Mouse (Mus musculus): ENCODE measurements around the gene Cd80. TPM values are rescaled to one million over a fixed set of nuclear protein-coding genes. Genes with fewer than 3 reads are reported as not detected.

The Cd80 gene
- polyA plus RNA-seq (2017; shearing (Covaris generic)): 0.22 TPM

DNA sequence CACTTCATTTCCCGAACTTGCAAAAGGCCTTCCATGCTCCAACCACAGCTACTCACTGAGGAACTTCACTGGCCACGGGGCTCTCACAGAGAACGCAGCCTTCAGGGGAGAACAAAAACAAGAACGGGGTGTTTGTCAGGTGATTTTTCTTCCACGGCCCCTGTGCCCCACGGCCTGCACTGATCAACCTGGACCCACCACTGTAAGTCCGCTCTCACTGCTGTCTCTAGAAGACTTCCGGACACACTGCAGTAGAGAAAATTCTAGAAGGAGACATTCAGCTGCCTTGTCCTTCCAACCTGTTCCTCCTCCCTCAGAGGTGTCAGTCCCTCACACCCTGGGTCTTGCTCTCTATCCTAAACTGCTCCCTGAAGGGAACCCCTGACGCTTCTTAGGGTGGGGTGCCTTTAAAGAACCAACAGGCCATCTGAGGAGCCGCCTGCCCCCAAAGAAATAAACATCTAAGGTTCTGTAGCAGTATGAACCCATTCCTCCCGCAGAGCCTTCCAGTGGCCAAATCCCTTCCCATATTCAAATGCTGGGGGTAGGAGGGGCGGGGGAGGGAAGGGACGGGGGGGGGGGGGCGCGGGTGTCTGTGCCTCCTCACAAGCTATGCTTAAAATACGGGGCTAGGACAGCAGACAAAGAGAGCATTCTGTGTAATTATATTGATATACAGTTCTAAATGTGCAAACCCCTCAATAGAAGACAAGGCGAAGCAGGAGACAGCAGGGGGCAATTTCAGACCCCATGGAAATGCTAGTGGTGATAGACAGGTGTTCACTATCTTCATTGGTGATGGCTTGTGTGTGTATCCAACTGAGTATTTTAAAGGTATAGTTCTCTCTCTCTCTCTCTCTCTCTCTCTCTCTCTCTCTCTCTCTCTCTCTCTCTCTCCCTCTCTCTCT lies at the start of gene Cd80:
Cd80 (plus strand) TSS at position 51 of the 908 bp plus-strand sequence.

GRCm38 (mm10) chr16:38432498-38433425 lies 22.6 kb upstream of the Cd80 start, which contains the start of gene Pla1a:
Gene Pla1a, minus strand, starts transcription at chr16:38433145.

DNA sequence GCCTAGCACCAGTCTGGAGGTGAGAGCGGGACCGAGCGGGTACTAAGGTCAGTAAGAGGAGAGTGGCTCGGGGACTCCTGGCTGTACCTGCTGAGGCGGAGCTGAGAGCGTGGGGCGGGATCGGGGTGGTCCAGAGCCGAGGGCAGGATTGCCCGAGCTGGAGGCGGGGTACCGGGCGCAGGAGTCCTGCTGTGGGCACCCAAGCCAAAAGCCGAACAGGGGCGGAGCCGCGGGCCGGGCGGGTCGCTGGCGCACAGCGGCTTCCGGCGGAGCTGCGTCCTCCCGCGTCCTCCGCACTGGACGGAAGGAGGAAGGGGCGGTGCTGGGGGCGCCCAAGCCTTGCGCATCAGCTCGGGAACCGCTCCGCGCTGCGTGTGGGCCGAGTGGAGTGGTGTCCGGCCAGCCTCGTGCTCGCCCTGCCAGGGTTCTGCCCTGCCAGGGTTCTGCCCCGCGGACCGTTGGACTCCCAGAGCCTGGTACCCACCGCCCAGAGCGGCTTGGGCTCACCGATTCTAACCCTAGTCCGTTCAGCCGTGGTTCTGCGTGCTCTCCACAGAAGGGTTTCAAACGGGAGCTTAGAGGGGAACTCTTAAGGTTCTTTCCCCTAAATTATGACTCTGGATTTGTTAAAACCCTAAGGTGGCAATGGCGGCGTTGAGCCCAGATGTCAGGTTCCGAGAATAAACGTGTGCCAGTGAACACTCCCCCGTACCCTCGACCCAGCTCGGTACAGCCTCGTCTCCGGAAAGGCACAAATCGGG lies 2.7 kb upstream of the Cd80 start, which contains the start of gene Adprh:
Adprh (minus strand) TSS at position 262 of the 761 bp plus-strand sequence.

GRCm38 (mm10) chr16:38522129-38523084 lies 67.0 kb downstream of the Cd80 start, which contains the start of gene Timmdc1:
Gene Timmdc1, minus strand, starts transcription at chr16:38522663.

Other genes starting within 250 kb of the Cd80 start
- gene Nr1i2, start 160.7 kb upstream of the Cd80 start, polyA plus RNA-seq (2017; shearing (Covaris generic)): not detected
- not detected for gene Maats1, start 113.4 kb upstream of the Cd80 start, polyA plus RNA-seq (2017; shearing (Covaris generic))
- gene Cox17, start 108.6 kb upstream of the Cd80 start, polyA plus RNA-seq (2017; shearing (Covaris generic)): 77.7 TPM
- not detected for gene Gm21987, start 108.5 kb upstream of the Cd80 start, polyA plus RNA-seq (2017; shearing (Covaris generic))
- gene Popdc2, start 93.4 kb upstream of the Cd80 start, polyA plus RNA-seq (2017; shearing (Covaris generic)): not detected
- gene Pla1a, start 22.4 kb upstream of the Cd80 start, polyA plus RNA-seq (2017; shearing (Covaris generic)): not detected
- 36.4 TPM for gene Adprh, start 2.9 kb upstream of the Cd80 start, polyA plus RNA-seq (2017; shearing (Covaris generic))
- 3.8 TPM for gene Timmdc1, start 67.1 kb downstream of the Cd80 start, polyA plus RNA-seq (2017; shearing (Covaris generic))
- gene Poglut1, start 94.7 kb downstream of the Cd80 start, polyA plus RNA-seq (2017; shearing (Covaris generic)): 27.2 TPM
- 49.6 TPM for gene Tmem39a, start 103.1 kb downstream of the Cd80 start, polyA plus RNA-seq (2017; shearing (Covaris generic))